In genomic region chr12:31653611-31654010, GRCm38 (mm10) we compare ENCODE assay signal across 8 mouse cellular contexts. TPM values are rescaled to one million over a fixed set of nuclear protein-coding genes. Genes with fewer than 3 reads are reported as not detected.
DNase-seq lines count a peak whose midpoint lies in the region; ATAC-seq and TF ChIP-seq lines count a peak whose summit lies in the region.
"Had no signal": no experiment of that assay in that cellular context is flagged by ENCODE, and none has a peak within 500 bp of the region (broad histone marks: within the 10 kb centered on the region; RNA-seq: fewer than 3 reads in every experiment).

No protein-coding gene starts in this region.

- DNase-seq in lung, embryonic 14.5 days, result no peak
- DNase-seq in lung, postnatal 14 days, result no peak
- DNase-seq in layer of hippocampus, adult 9-11 months, result no peak
- no peak for DNase-seq in left cerebral cortex, adult 18-20 months (ENCODE audit: low spot score in 2 of 2)
- DNase-seq: lung, adult 18-20 months had no signal

- TF ChIP-seq CTCF in lung, embryonic 14.5 days (IDR thresholded peaks at IDR 0.05; ENCODE audit: low read depth), result no peak

- 65% methylated on average over 5 of the region's 5 CpGs for WGBS in lung, embryonic 14.5 days
- 80% methylated on average over 5 of the region's 5 CpGs for WGBS in embryonic facial prominence, embryonic 12.5 days
- WGBS in intestine, embryonic 16.5 days, result 76% methylated on average over 5 of the region's 5 CpGs
- WGBS in neural tube, embryonic 15.5 days, result 79% methylated on average over 5 of the region's 5 CpGs

- H3K4me3 ChIP-seq in lung, embryonic 14.5 days (ENCODE audit: low read depth, low read length), result peak overlapping the region; percentile 81
- H3K4me3 ChIP-seq in embryonic facial prominence, embryonic 12.5 days, result no peak overlapping the region
- 0 out of 2 replicates have a peak overlapping the region, but pooled peaks have one; percentile 1 for H3K4me3 ChIP-seq in intestine, embryonic 16.5 days (ENCODE audit: low read length)
- no peak overlapping the region for H3K4me3 ChIP-seq in neural tube, embryonic 15.5 days (replicated peaks)

- no peaks in the 10 kb centered on the region for H3K9me3 ChIP-seq in lung, embryonic 14.5 days (ENCODE audit: low read depth, low read length)
- no peaks in the 10 kb centered on the region for H3K9me3 ChIP-seq in embryonic facial prominence, embryonic 12.5 days
- no peaks in the 10 kb centered on the region for H3K9me3 ChIP-seq in intestine, embryonic 16.5 days (ENCODE audit: control insufficient read depth, low read length)
- no peaks in the 10 kb centered on the region for H3K9me3 ChIP-seq in neural tube, embryonic 15.5 days (replicated peaks)

- H3K9ac ChIP-seq in lung, embryonic 14.5 days, result no peak overlapping the region
- H3K9ac ChIP-seq in embryonic facial prominence, embryonic 12.5 days, result no peak overlapping the region
- no peak overlapping the region for H3K9ac ChIP-seq in intestine, embryonic 16.5 days (ENCODE audit: low read depth, low read length)
- no peak overlapping the region for H3K9ac ChIP-seq in neural tube, embryonic 15.5 days (replicated peaks)

- no peak for ATAC-seq in lung, embryonic 14.5 days (ENCODE audit: insufficient read depth)
- ATAC-seq in embryonic facial prominence, embryonic 12.5 days (ENCODE audit: insufficient number of reproducible peaks, insufficient read depth, low FRiP score, low TSS enrichment), result no peak
- ATAC-seq in intestine, embryonic 16.5 days, result no peak
- ATAC-seq in neural tube, embryonic 15.5 days (ENCODE audit: low FRiP score), result no peak

- no peaks in the 10 kb centered on the region for H3K27me3 ChIP-seq in lung, embryonic 14.5 days (ENCODE audit: insufficient read depth, low read length)
- no peaks in the 10 kb centered on the region for H3K27me3 ChIP-seq in embryonic facial prominence, embryonic 12.5 days
- no peaks in the 10 kb centered on the region for H3K27me3 ChIP-seq in intestine, embryonic 16.5 days (replicated peaks; ENCODE audit: control insufficient read depth, insufficient read depth, low read length)
- no peaks in the 10 kb centered on the region for H3K27me3 ChIP-seq in neural tube, embryonic 15.5 days (replicated peaks)

- peak overlapping the region; percentile 79 for H3K4me2 ChIP-seq in lung, embryonic 14.5 days
- peak overlapping the region; percentile 57 for H3K4me2 ChIP-seq in embryonic facial prominence, embryonic 12.5 days (replicated peaks)
- peak overlapping the region; percentile 43 for H3K4me2 ChIP-seq in intestine, embryonic 16.5 days (ENCODE audit: low read depth, low read length)
- peak overlapping the region; percentile 75; the same call in 1 of the 2 replicates for H3K4me2 ChIP-seq in neural tube, embryonic 15.5 days

- no peak overlapping the region for H3K27ac ChIP-seq in lung, embryonic 14.5 days (ENCODE audit: low read depth)
- H3K27ac ChIP-seq in embryonic facial prominence, embryonic 12.5 days, result no peak overlapping the region
- H3K27ac ChIP-seq in intestine, embryonic 16.5 days (ENCODE audit: low read length), result no peak overlapping the region
- no peak overlapping the region for H3K27ac ChIP-seq in neural tube, embryonic 15.5 days (replicated peaks)

- peaks cover 4% of the 10 kb centered on the region; the same call in 1 of the 2 replicates for H3K4me1 ChIP-seq in lung, embryonic 14.5 days (ENCODE audit: insufficient read depth)
- peaks cover 6% of the 10 kb centered on the region; the same call in 1 of the 2 replicates for H3K4me1 ChIP-seq in embryonic facial prominence, embryonic 12.5 days
- peaks cover 6% of the 10 kb centered on the region for H3K4me1 ChIP-seq in intestine, embryonic 16.5 days (ENCODE audit: control insufficient read depth, insufficient read depth, low read length)
- H3K4me1 ChIP-seq in neural tube, embryonic 15.5 days, result peaks cover 11% of the 10 kb centered on the region

- no peaks in the 10 kb centered on the region for H3K36me3 ChIP-seq in lung, embryonic 14.5 days (ENCODE audit: insufficient read depth)
- H3K36me3 ChIP-seq in embryonic facial prominence, embryonic 12.5 days, result peaks cover 4% of the 10 kb centered on the region; the same call in 1 of the 2 replicates
- no peaks in the 10 kb centered on the region for H3K36me3 ChIP-seq in intestine, embryonic 16.5 days (ENCODE audit: control insufficient read depth, insufficient read depth, low read length)
- H3K36me3 ChIP-seq in neural tube, embryonic 15.5 days, result 0 out of 2 replicates have a peak, but pooled peaks cover 3% of the 10 kb centered on the region

RNA-seq across cellular contexts. Expression of gene Dus4l, which starts 1.0 kb away (rescaled TPM):
- polyA plus RNA-seq in lung, embryonic 14.5 days (2014; fragmentation: Nextera tagmentation; extraction: Ambion mirVana), result 12.1 and 13.6 TPM in 2 replicates
- 9.6 and 10.5 TPM in 2 replicates for polyA plus RNA-seq in embryonic facial prominence, embryonic 12.5 days (2016; fragmentation: Nextera tagmentation; extraction: Ambion mirVana)
- polyA plus RNA-seq in intestine, embryonic 16.5 days (2015; fragmentation: Nextera tagmentation; extraction: Ambion mirVana), result 7.2 and 8.6 TPM in 2 replicates
- 6.8 and 10.3 TPM in 2 replicates for polyA plus RNA-seq in neural tube, embryonic 15.5 days (2015; fragmentation: Nextera tagmentation; extraction: Ambion mirVana)
- total RNA-seq in left cerebral cortex, adult 18-20 months (2021), result 10 to 100 TPM in 1 of 2 experiments, 1 to 10 TPM in 1; 7.1 to 10.6 TPM

RNA-seq across cellular contexts. Expression of gene Cog5, which starts 1.1 kb away (rescaled TPM):
- 34.0 and 37.0 TPM in 2 replicates for polyA plus RNA-seq in lung, embryonic 14.5 days (2014; fragmentation: Nextera tagmentation; extraction: Ambion mirVana)
- 34.8 and 35.8 TPM in 2 replicates for polyA plus RNA-seq in embryonic facial prominence, embryonic 12.5 days (2016; fragmentation: Nextera tagmentation; extraction: Ambion mirVana)
- polyA plus RNA-seq in intestine, embryonic 16.5 days (2015; fragmentation: Nextera tagmentation; extraction: Ambion mirVana), result 20.6 and 22.7 TPM in 2 replicates
- polyA plus RNA-seq in neural tube, embryonic 15.5 days (2015; fragmentation: Nextera tagmentation; extraction: Ambion mirVana), result 27.4 and 28.6 TPM in 2 replicates
- 10 to 100 TPM; 48.0 to 50.4 TPM for total RNA-seq in left cerebral cortex, adult 18-20 months (2021)

RNA-seq across cellular contexts. Expression of gene Bcap29, which starts 19.2 kb away (rescaled TPM):
- 33.5 and 33.9 TPM in 2 replicates for polyA plus RNA-seq in lung, embryonic 14.5 days (2014; fragmentation: Nextera tagmentation; extraction: Ambion mirVana)
- polyA plus RNA-seq in embryonic facial prominence, embryonic 12.5 days (2016; fragmentation: Nextera tagmentation; extraction: Ambion mirVana), result 30.0 and 33.5 TPM in 2 replicates
- polyA plus RNA-seq in intestine, embryonic 16.5 days (2015; fragmentation: Nextera tagmentation; extraction: Ambion mirVana), result 30.9 and 36.7 TPM in 2 replicates
- 31.4 and 35.9 TPM in 2 replicates for polyA plus RNA-seq in neural tube, embryonic 15.5 days (2015; fragmentation: Nextera tagmentation; extraction: Ambion mirVana)
- total RNA-seq in left cerebral cortex, adult 18-20 months (2021), result 10 to 100 TPM; 44.1 to 44.6 TPM

Comparison
In these comparisons a context has a peak if more than half of its experiments do, and no peak if none do; other contexts are left out.
1. H3K4me3 ChIP-seq: peak in lung, embryonic 14.5 days (single experiment) and intestine, embryonic 16.5 days (single experiment); none in embryonic facial prominence, embryonic 12.5 days (single experiment) and neural tube, embryonic 15.5 days (single experiment).
2. Peak in every context shown above with its lines, with median percentiles within 50 percentile points of each other: H3K4me2 ChIP-seq.